Mouse (Mus musculus) left cerebral cortex, postnatal 36 days (tissue): ENCODE measurements around the gene Fam8a1. TPM values are rescaled to one million over a fixed set of nuclear protein-coding genes. Genes with fewer than 3 reads are reported as not detected.
A peak's percentile ranks its signal among the peaks of the same experiment; 100 is the strongest.

Source experiments
- DNase-seq, 2 experiments: peaks; one replicate each; pipeline ENCODE4 v3.0.0; 2021 to 2022; ENCODE audit warnings: low spot score in 2 of 2, mixed read lengths in 1 of 2
- intact Hi-C: fragments of 180-260 bp; cut with DNase I; formaldehyde crosslinking; loops from one replicate; pipeline ENCODE4 v1.15.1; 2025
- total RNA-seq, 2 experiments: library from RNA; stranded (reverse); gene quantifications; 2 replicates each; pipeline ENCODE4 v1.2.3; 2021

The Fam8a1 gene
- total RNA-seq, 2 experiments from 2014 or later = 78.1 to 82.7 TPM

GRCm38 (mm10) chr13:46669620-46670271 is 424 bp downstream of the Fam8a1 start:
- peak; percentile 21 to 40 for DNase-seq
- intact Hi-C loops = loop anchor here (10.0 kb wide), 1 partner anchor 255 kb away; the partner anchor contains the start of gene Rbm24

- intact Hi-C loops = no loop called here
These were observed 1.2 kb downstream of the Fam8a1 start for GRCm38 (mm10) chr13:46670514-46670913.

GRCm38 (mm10) chr13:46674601-46675000 is 5.3 kb downstream of the Fam8a1 start:
- no peak for DNase-seq

More at GRCm38 (mm10) chr13:46670514-46670913, 1.2 kb downstream of the Fam8a1 start:
- DNase-seq = no peak

GRCm38 (mm10) chr13:46677721-46678120 is 8.4 kb downstream of the Fam8a1 start:
- intact Hi-C loops = no loop called here

More at GRCm38 (mm10) chr13:46674601-46675000, 5.3 kb downstream of the Fam8a1 start:
- intact Hi-C loops = no loop called here

GRCm38 (mm10) chr13:46682921-46683320 is 13.6 kb downstream of the Fam8a1 start:
- DNase-seq = no peak
- intact Hi-C loops = no loop called here

More at GRCm38 (mm10) chr13:46677721-46678120, 8.4 kb downstream of the Fam8a1 start:
- DNase-seq = no peak

GRCm38 (mm10) chr13:46683370-46683769 is 14.0 kb downstream of the Fam8a1 start:
- DNase-seq = no peak
- intact Hi-C loops = no loop called here

- no peak for DNase-seq
- intact Hi-C loops = no loop called here
These were observed 21.4 kb downstream of the Fam8a1 start for GRCm38 (mm10) chr13:46690559-46691241.

- DNase-seq = no peak
- intact Hi-C loops = no loop called here
These were observed 26.1 kb downstream of the Fam8a1 start for GRCm38 (mm10) chr13:46695296-46695908.

- intact Hi-C loops = no loop called here
- no peak for DNase-seq
These were observed 26.6 kb downstream of the Fam8a1 start for GRCm38 (mm10) chr13:46695932-46696331.

- intact Hi-C loops = no loop called here
- DNase-seq = no peak
These were observed 27.5 kb downstream of the Fam8a1 start for GRCm38 (mm10) chr13:46696788-46697187.

GRCm38 (mm10) chr13:46699372-46699771 is 30.1 kb downstream of the Fam8a1 start:
- DNase-seq = no peak
- intact Hi-C loops = no loop called here

GRCm38 (mm10) chr13:46701486-46701885 is 32.2 kb downstream of the Fam8a1 start:
- intact Hi-C loops = no loop called here

GRCm38 (mm10) chr13:46703138-46703537 is 33.8 kb downstream of the Fam8a1 start:
- intact Hi-C loops = no loop called here
- DNase-seq = no peak

More at GRCm38 (mm10) chr13:46701486-46701885, 32.2 kb downstream of the Fam8a1 start:
- no peak for DNase-seq

GRCm38 (mm10) chr13:46713486-46713885 is 44.2 kb downstream of the Fam8a1 start:
- DNase-seq = no peak
- intact Hi-C loops = no loop called here

GRCm38 (mm10) chr13:46715976-46716639 is 46.8 kb downstream of the Fam8a1 start:
- no peak for DNase-seq
- intact Hi-C loops = no loop called here

- no peak for DNase-seq
- intact Hi-C loops = no loop called here
These were observed 49.6 kb downstream of the Fam8a1 start for GRCm38 (mm10) chr13:46718893-46719400.

GRCm38 (mm10) chr13:46721009-46721408 is 51.7 kb downstream of the Fam8a1 start:
- DNase-seq = no peak
- intact Hi-C loops = loop anchor here (10.0 kb wide), 1 partner anchor 294 kb away; the partner anchor contains the start of gene Nhlrc1

- intact Hi-C loops = loop anchor here (10.0 kb wide), 1 partner anchor 290 kb away; the partner anchor contains the start of gene Nhlrc1
These were observed 55.0 kb downstream of the Fam8a1 start for GRCm38 (mm10) chr13:46724371-46724770.

GRCm38 (mm10) chr13:46725227-46725626 is 55.9 kb downstream of the Fam8a1 start:
- intact Hi-C loops = loop anchor here (10.0 kb wide), 1 partner anchor 290 kb away; the partner anchor contains the start of gene Nhlrc1
- DNase-seq = no peak

More at GRCm38 (mm10) chr13:46724371-46724770, 55.0 kb downstream of the Fam8a1 start:
- DNase-seq = no peak
